Mouse (Mus musculus): Measurements from ENCODE around the gene 3110082I17Rik. TPM values are rescaled to one million over a fixed set of nuclear protein-coding genes. Genes with fewer than 3 reads are reported as not detected.
A peak's percentile ranks its signal among the peaks of the same experiment; 100 is the strongest.

The 3110082I17Rik gene
- polyA plus RNA-seq, 1 experiment = 6.2 TPM

DNA sequence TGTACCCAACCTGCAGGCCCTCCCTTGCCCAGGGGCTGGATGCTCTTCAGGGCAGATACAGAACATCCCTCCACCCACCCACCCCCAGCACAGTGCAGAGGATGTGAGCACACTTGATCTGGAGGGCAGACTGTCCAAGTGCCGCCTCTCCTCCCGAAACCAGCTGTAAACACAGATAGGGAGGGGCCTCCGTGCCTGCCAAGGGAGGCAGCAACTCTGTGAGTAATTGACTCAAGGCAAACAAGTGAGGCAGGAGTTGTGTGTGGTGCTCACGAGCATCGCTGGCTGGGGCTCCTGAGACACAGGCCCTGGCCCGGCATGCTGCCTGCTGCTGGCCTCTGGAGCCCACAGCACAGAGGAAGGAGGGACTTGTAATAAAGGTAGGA, 70.7 kb downstream of the 3110082I17Rik start:
- H3K4me3 ChIP-seq (ENCODE audit: low read depth, low read length) = no peak overlapping the region
- 7% methylated on average over 6 of the region's 6 CpGs for WGBS
- H3K27me3 ChIP-seq (ENCODE audit: control insufficient read depth, insufficient read depth, low read length) = no peaks in the 10 kb centered on the region
- no peaks in the 10 kb centered on the region; the same call in 1 of the 2 replicates for H3K36me3 ChIP-seq (ENCODE audit: control insufficient read depth, insufficient read depth, low read length)
- no peak for TF ChIP-seq CTCF (IDR thresholded peaks at IDR 0.05; ENCODE audit: extremely low read depth, insufficient read length, insufficient replicate concordance, low read depth, low read length)
- no peak for TF ChIP-seq POLR2A (IDR thresholded peaks at IDR 0.05; ENCODE audit: low read depth, low read length)
- H3K4me1 ChIP-seq (ENCODE audit: control insufficient read depth, insufficient read depth, insufficient read length, low read length) = peaks cover 9% of the 10 kb centered on the region
- H3K27ac ChIP-seq (ENCODE audit: insufficient read depth, low read depth, low read length) = peak overlapping the region; percentile 47

- H3K4me3 ChIP-seq (ENCODE audit: low read depth, low read length) = no peak overlapping the region
- H3K27me3 ChIP-seq (ENCODE audit: control insufficient read depth, insufficient read depth, low read length) = no peaks in the 10 kb centered on the region
- peak overlapping the region; percentile 46 for H3K27ac ChIP-seq (ENCODE audit: insufficient read depth, low read depth, low read length)
- 80% methylated on average over 17 of the region's 17 CpGs for WGBS
- H3K36me3 ChIP-seq (ENCODE audit: control insufficient read depth, insufficient read depth, low read length) = no peaks in the 10 kb centered on the region; the same call in 1 of the 2 replicates
- no peak for TF ChIP-seq POLR2A (IDR thresholded peaks at IDR 0.05; ENCODE audit: low read depth, low read length)
- no peak for TF ChIP-seq CTCF (IDR thresholded peaks at IDR 0.05; ENCODE audit: extremely low read depth, insufficient read length, insufficient replicate concordance, low read depth, low read length)
- peaks cover 12% of the 10 kb centered on the region for H3K4me1 ChIP-seq (ENCODE audit: control insufficient read depth, insufficient read depth, insufficient read length, low read length)
Measured at GRCm38 (mm10) chr5:139388694-139389675, 71.3 kb downstream of the 3110082I17Rik start.

DNA sequence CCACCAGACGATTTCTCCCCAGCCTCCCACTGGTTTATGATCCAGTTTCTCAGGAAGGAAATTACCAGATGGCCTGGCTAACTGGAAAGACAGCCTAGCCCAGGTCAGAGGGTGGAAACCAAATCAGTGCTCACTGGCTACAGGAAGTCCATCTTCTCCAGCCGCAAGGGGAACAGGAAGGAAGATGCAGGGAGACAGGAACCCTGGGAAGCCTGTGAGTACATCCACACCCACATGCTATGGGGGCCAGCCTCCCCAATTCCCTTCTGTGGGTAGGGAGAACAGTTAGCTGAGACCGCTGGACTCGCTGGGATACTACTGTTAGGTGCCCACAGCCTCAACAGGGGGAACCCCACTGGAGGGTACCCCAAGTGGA, 72.1 kb downstream of the 3110082I17Rik start:
- Histone ChIP-seq H3K4me3 (ENCODE audit: low read depth, low read length) (no peak overlapping the region), H3K27ac (ENCODE audit: insufficient read depth, low read depth, low read length) (no peak overlapping the region; the same call in 1 of the 2 replicates), H3K36me3 (ENCODE audit: control insufficient read depth, insufficient read depth, low read length) (no peaks in the 10 kb centered on the region; the same call in 1 of the 2 replicates), H3K4me1 (ENCODE audit: control insufficient read depth, insufficient read depth, insufficient read length, low read length) (peaks cover 13% of the 10 kb centered on the region), H3K27me3 (ENCODE audit: control insufficient read depth, insufficient read depth, low read length) (no peaks in the 10 kb centered on the region)
- TF ChIP-seq CTCF (IDR thresholded peaks at IDR 0.05; ENCODE audit: extremely low read depth, insufficient read length, insufficient replicate concordance, low read depth, low read length) (no peak), POLR2A (IDR thresholded peaks at IDR 0.05; ENCODE audit: low read depth, low read length) (no peak)
- 66% methylated on average over 4 of the region's 4 CpGs for WGBS

DNA sequence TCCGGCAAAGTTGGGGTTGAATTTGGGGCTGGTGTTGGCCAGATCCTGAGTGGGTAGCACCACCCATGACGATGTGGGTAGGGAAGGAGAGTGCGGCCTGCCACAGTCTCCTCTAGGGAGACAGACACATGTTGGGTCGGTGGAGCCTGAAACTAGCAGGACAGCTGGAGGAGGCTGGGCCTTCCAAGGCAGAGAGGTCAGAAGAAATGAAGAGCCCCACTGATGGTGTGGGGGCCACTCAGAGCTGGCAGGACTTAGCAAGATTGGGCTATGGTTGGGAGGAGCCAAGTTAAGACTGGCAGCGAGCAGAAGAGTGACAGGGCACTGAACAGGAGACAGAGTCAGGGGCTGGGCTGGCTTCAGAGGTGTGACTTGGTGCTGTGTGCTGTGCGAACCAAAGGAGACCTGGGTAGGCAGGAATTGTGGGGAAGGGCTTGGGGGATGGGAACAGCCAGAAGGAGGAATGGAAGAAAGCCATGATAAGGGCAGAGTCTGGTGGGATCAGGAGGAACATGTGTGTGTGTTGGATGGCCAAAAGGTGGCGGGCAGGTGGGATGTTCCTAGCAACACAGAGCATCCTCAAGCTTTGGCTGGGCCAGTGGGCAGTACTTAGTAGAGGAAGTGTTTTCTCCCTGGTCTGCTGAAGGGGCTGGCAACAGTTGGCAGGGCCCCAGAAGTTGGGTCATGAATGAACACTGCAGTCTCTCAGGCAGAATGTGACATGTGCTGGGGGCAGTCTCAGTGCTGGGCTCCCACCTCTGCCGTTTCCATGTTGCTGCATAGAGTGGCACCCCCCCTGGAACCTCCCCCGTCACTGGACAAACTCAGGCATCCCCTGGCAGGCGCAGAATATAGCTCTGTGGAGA, 72.8 kb downstream of the 3110082I17Rik start:
- Histone ChIP-seq H3K36me3 (ENCODE audit: control insufficient read depth, insufficient read depth, low read length) (no peaks in the 10 kb centered on the region; the same call in 1 of the 2 replicates), H3K27ac (ENCODE audit: insufficient read depth, low read depth, low read length) (no peak overlapping the region; the same call in 1 of the 2 replicates), H3K27me3 (ENCODE audit: control insufficient read depth, insufficient read depth, low read length) (no peaks in the 10 kb centered on the region), H3K4me1 (ENCODE audit: control insufficient read depth, insufficient read depth, insufficient read length, low read length) (peaks cover 20% of the 10 kb centered on the region), H3K4me3 (ENCODE audit: low read depth, low read length) (no peak overlapping the region)
- WGBS = 87% methylated on average over 10 of the region's 10 CpGs
- no peak for TF ChIP-seq POLR2A (IDR thresholded peaks at IDR 0.05; ENCODE audit: low read depth, low read length)
- no peak for TF ChIP-seq CTCF (IDR thresholded peaks at IDR 0.05; ENCODE audit: extremely low read depth, insufficient read length, insufficient replicate concordance, low read depth, low read length)

- no peak for TF ChIP-seq POLR2A (IDR thresholded peaks at IDR 0.05; ENCODE audit: low read depth, low read length)
- TF ChIP-seq CTCF (IDR thresholded peaks at IDR 0.05; ENCODE audit: extremely low read depth, insufficient read length, insufficient replicate concordance, low read depth, low read length) = no peak
- H3K4me3 ChIP-seq (ENCODE audit: low read depth, low read length) = no peak overlapping the region
- no peak overlapping the region for H3K27ac ChIP-seq (ENCODE audit: insufficient read depth, low read depth, low read length)
- H3K4me1 ChIP-seq (ENCODE audit: control insufficient read depth, insufficient read depth, insufficient read length, low read length) = peaks cover 26% of the 10 kb centered on the region
- WGBS = 97% methylated on average over 5 of the region's 5 CpGs
- no peaks in the 10 kb centered on the region; the same call in 1 of the 2 replicates for H3K36me3 ChIP-seq (ENCODE audit: control insufficient read depth, insufficient read depth, low read length)
- no peaks in the 10 kb centered on the region for H3K27me3 ChIP-seq (ENCODE audit: control insufficient read depth, insufficient read depth, low read length)
Measured at GRCm38 (mm10) chr5:139386047-139386446, 74.3 kb downstream of the 3110082I17Rik start.

DNA sequence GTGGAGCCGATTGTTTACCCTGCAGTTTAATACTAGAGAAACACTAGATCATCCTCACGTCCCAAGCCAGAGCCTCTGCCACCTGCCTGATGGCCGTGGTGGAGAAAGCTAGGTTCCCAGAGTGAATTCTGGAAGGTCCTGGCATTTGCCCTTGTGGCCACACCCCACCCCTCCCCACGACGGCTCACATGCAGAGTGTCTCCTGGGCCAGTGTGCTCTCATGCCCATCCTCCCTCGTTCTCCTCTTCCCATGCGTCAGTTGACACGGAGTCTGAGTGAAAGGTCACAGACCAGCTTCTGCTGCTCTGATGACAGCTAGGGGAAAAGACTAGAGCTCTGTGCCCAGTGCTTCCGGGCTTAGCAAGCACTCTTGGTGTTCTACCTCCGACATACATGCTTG, 75.8 kb downstream of the 3110082I17Rik start:
- TF ChIP-seq POLR2A (IDR thresholded peaks at IDR 0.05; ENCODE audit: low read depth, low read length) = no peak
- no peak for TF ChIP-seq CTCF (IDR thresholded peaks at IDR 0.05; ENCODE audit: extremely low read depth, insufficient read length, insufficient replicate concordance, low read depth, low read length)
- peaks cover 27% of the 10 kb centered on the region for H3K4me1 ChIP-seq (ENCODE audit: control insufficient read depth, insufficient read depth, insufficient read length, low read length)

More for the DNA sequence above, 75.8 kb downstream of the 3110082I17Rik start:
- Histone ChIP-seq H3K4me3 (ENCODE audit: low read depth, low read length) (no peak overlapping the region), H3K27ac (ENCODE audit: insufficient read depth, low read depth, low read length) (0 out of 2 replicates have a peak overlapping the region, but pooled peaks have one; percentile 2), H3K27me3 (ENCODE audit: control insufficient read depth, insufficient read depth, low read length) (no peaks in the 10 kb centered on the region), H3K36me3 (ENCODE audit: control insufficient read depth, insufficient read depth, low read length) (no peaks in the 10 kb centered on the region; the same call in 1 of the 2 replicates)
- 56% methylated on average over 10 of the region's 10 CpGs for WGBS
